Mouse (Mus musculus): ENCODE results near the gene Ppp1r13b.

DNA sequence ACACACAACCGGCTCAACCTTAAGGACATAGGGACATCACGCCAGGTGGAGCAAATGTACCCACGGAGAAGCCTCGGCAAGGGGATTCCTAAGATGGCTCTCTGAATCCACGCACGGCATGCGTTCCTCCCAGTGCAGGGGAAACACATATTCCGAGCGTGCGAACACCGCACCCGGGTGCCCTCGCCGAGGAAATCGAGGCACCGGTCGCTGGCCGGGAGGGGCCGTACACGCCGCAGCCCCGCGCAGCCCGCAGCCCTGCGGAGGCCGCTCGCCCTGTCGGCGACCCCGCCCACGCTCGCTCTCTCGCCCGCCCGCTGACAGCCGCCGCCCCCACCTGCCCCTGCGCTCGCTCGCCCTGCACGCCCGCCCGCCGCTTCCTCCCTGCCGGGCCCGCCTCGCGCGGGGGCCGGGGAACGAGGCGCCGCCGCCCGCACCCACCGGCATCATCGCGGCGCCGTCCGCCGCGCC is 454 bp downstream of the Ppp1r13b start:
- TF ChIP-seq CTCF (IDR thresholded peaks at IDR 0.05; ENCODE audit: low read depth) = no peak
- TF ChIP-seq EP300 (optimal IDR thresholded peaks at IDR 0.05) = no peak
